Mouse (Mus musculus) embryonic facial prominence, embryonic 12.5 days (tissue): ENCODE data around the gene Nup37. TPM values are rescaled to one million over a fixed set of nuclear protein-coding genes. Genes with fewer than 3 reads are reported as not detected.

Source experiments
- ATAC-seq: fragments of 200-750 bp; cut with Nextera tagmentation; 2 replicates; pipeline ENCODE4 v1.8.0; 2017; ENCODE audit not compliant: insufficient number of reproducible peaks, insufficient read depth, low FRiP score, low TSS enrichment
- H3K27ac ChIP-seq: fragments of 300-500 bp; sonication (generic); 2 replicates; pipeline ENCODE4 v1.5.1; 2016; ENCODE audit warnings: mild to moderate bottlenecking
- H3K27me3 ChIP-seq: fragments of 300-500 bp; sonication (generic); 2 replicates; pipeline ENCODE4 v1.6.1; 2016; ENCODE audit warnings: mild to moderate bottlenecking, moderate library complexity
- H3K36me3 ChIP-seq: fragments of 300-500 bp; sonication (generic); 2 replicates; pipeline ENCODE4 v1.6.1; 2016; ENCODE audit warnings: mild to moderate bottlenecking
- H3K4me1 ChIP-seq: fragments of 300-500 bp; sonication (generic); 2 replicates; pipeline ENCODE4 v1.6.1; 2016
- H3K4me2 ChIP-seq: fragments of 300-500 bp; sonication (generic); replicated peaks from 2 replicates; pipeline ENCODE4 v1.6.1; 2016; ENCODE audit warnings: mild to moderate bottlenecking, moderate library complexity
- H3K4me3 ChIP-seq: fragments of 300-500 bp; sonication (generic); 2 replicates; pipeline ENCODE4 v1.5.1; 2016; ENCODE audit warnings: mild to moderate bottlenecking
- H3K9ac ChIP-seq: fragments of 300-500 bp; sonication (generic); 2 replicates; pipeline ENCODE4 v1.6.1; 2016; ENCODE audit warnings: mild to moderate bottlenecking, moderate library complexity
- H3K9me3 ChIP-seq: fragments of 300-500 bp; sonication (generic); 2 replicates; pipeline ENCODE4 v1.6.1; 2016; ENCODE audit warnings: mild to moderate bottlenecking, moderate library complexity
- WGBS: fragments of 180-500 bp; shearing (Covaris S2); methylation state at CpG from one replicate; pipeline ENCODE4 v1.1.7; 2016; 5-methylcytosine and 5-hydroxymethylcytosine counted together
- polyA plus RNA-seq: library from polyadenylated mRNA; unstranded; fragments of >200 nt; fragmentation: Nextera tagmentation; extraction: Ambion mirVana; gene quantifications from 2 replicates; pipeline ENCODE4 v1.2.1, GENCODE M21; 2016

The Nup37 gene
- polyA plus RNA-seq, 1 experiment from 2014 or later, result 94.3 TPM

- H3K4me3 ChIP-seq, result peak overlapping the region; percentile 63
- no peaks in the 10 kb centered on the region for H3K27me3 ChIP-seq
- WGBS, result 19% methylated on average over 4 of the region's 4 CpGs
- ATAC-seq, result 0 out of 2 replicates have a peak, but pooled peaks have one; percentile 37
- H3K4me2 ChIP-seq, result peak overlapping the region; percentile 56
- no peaks in the 10 kb centered on the region for H3K4me1 ChIP-seq
- peak overlapping the region; percentile 65; the same call in 1 of the 2 replicates for H3K9ac ChIP-seq
- H3K9me3 ChIP-seq, result no peaks in the 10 kb centered on the region
- peaks cover 6% of the 10 kb centered on the region for H3K36me3 ChIP-seq
- no peak overlapping the region for H3K27ac ChIP-seq
Observed at GRCm38 (mm10) chr10:88200541-88200940, 53.7 kb downstream of the Nup37 start.

GRCm38 (mm10) chr10:88200951-88201638 lies 54.3 kb downstream of the Nup37 start, which contains the start of gene Washc3:
Washc3 (plus strand) TSS chr10:88201093.
- Histone ChIP-seq H3K4me2 (peak within 1 kb of the TSS; percentile 56), H3K4me3 (peak within 1 kb of the TSS; percentile 63), H3K27me3 (no peaks in the 10 kb centered on the region), H3K36me3 (peaks cover 6% of the 10 kb centered on the region), H3K4me1 (no peaks in the 10 kb centered on the region), H3K9me3 (no peaks in the 10 kb centered on the region), H3K9ac (peak within 1 kb of the TSS; percentile 65), H3K27ac (peak within 1 kb of the TSS; percentile 77; the same call in 1 of the 2 replicates)
- ATAC-seq, result peak; percentile 99
- whole genome bisulfite sequencing, result 4% methylated on average over 23 of the region's 23 CpGs

GRCm38 (mm10) chr10:88201650-88202049 lies 54.9 kb downstream of the Nup37 start:
- ATAC-seq, result no peak
- H3K4me2 ChIP-seq, result peak overlapping the region; percentile 56
- H3K27ac ChIP-seq, result peak overlapping the region; percentile 77; the same call in 1 of the 2 replicates

GRCm38 (mm10) chr10:88202581-88202980 lies 55.8 kb downstream of the Nup37 start:
- no peak overlapping the region for H3K9ac ChIP-seq
- peaks cover 6% of the 10 kb centered on the region for H3K36me3 ChIP-seq
- H3K27me3 ChIP-seq, result no peaks in the 10 kb centered on the region
- ATAC-seq, result no peak
- H3K4me1 ChIP-seq, result no peaks in the 10 kb centered on the region
- no peak overlapping the region for H3K4me3 ChIP-seq
- no peak overlapping the region for H3K4me2 ChIP-seq
- H3K27ac ChIP-seq, result no peak overlapping the region
- 91% methylated on average over 8 of the region's 8 CpGs for WGBS
- no peaks in the 10 kb centered on the region for H3K9me3 ChIP-seq

More at GRCm38 (mm10) chr10:88201650-88202049, 54.9 kb downstream of the Nup37 start:
- no peaks in the 10 kb centered on the region for H3K4me1 ChIP-seq
- H3K4me3 ChIP-seq, result peak overlapping the region; percentile 63
- peak overlapping the region; percentile 65 for H3K9ac ChIP-seq
- H3K9me3 ChIP-seq, result no peaks in the 10 kb centered on the region
- WGBS, result 75% methylated on average over 13 of the region's 13 CpGs
- no peaks in the 10 kb centered on the region for H3K27me3 ChIP-seq
- H3K36me3 ChIP-seq, result peaks cover 6% of the 10 kb centered on the region

GRCm38 (mm10) chr10:88203236-88203635 lies 56.4 kb downstream of the Nup37 start:
- Histone ChIP-seq H3K9me3 (no peaks in the 10 kb centered on the region), H3K27me3 (no peaks in the 10 kb centered on the region), H3K36me3 (peaks cover 6% of the 10 kb centered on the region), H3K27ac (no peak overlapping the region), H3K9ac (no peak overlapping the region), H3K4me1 (no peaks in the 10 kb centered on the region), H3K4me3 (no peak overlapping the region), H3K4me2 (no peak overlapping the region)
- no peak for ATAC-seq
- 92% methylated on average over 6 of the region's 6 CpGs for WGBS

- Histone ChIP-seq H3K9ac (no peak overlapping the region), H3K4me3 (no peak overlapping the region), H3K4me2 (no peak overlapping the region), H3K4me1 (no peaks in the 10 kb centered on the region), H3K27ac (no peak overlapping the region), H3K27me3 (no peaks in the 10 kb centered on the region), H3K36me3 (peaks cover 7% of the 10 kb centered on the region; the same call in 1 of the 2 replicates), H3K9me3 (no peaks in the 10 kb centered on the region)
- no peak for ATAC-seq
- WGBS, result 77% methylated on average over 5 of the region's 5 CpGs
Observed at GRCm38 (mm10) chr10:88212644-88213043, 65.9 kb downstream of the Nup37 start.

- H3K27me3 ChIP-seq, result no peaks in the 10 kb centered on the region
- H3K9ac ChIP-seq, result no peak overlapping the region
- 93% methylated on average over 20 of the region's 20 CpGs for WGBS
- no peak overlapping the region for H3K4me2 ChIP-seq
- H3K4me3 ChIP-seq, result no peak overlapping the region
- no peaks in the 10 kb centered on the region for H3K4me1 ChIP-seq
- peaks cover 7% of the 10 kb centered on the region; the same call in 1 of the 2 replicates for H3K36me3 ChIP-seq
- H3K27ac ChIP-seq, result no peak overlapping the region
- H3K9me3 ChIP-seq, result no peaks in the 10 kb centered on the region
- no peak for ATAC-seq
Observed at GRCm38 (mm10) chr10:88214800-88215514, 68.2 kb downstream of the Nup37 start.

- Histone ChIP-seq H3K36me3 (peaks cover 12% of the 10 kb centered on the region; the same call in 1 of the 2 replicates), H3K4me3 (no peak overlapping the region), H3K9me3 (no peaks in the 10 kb centered on the region), H3K27me3 (no peaks in the 10 kb centered on the region), H3K9ac (no peak overlapping the region), H3K4me1 (no peaks in the 10 kb centered on the region), H3K27ac (no peak overlapping the region), H3K4me2 (no peak overlapping the region)
- ATAC-seq, result no peak
- WGBS, result 98% methylated on average over 3 of the region's 3 CpGs
Observed at GRCm38 (mm10) chr10:88218161-88218560, 71.4 kb downstream of the Nup37 start.

- Histone ChIP-seq H3K27me3 (no peaks in the 10 kb centered on the region), H3K36me3 (0 out of 2 replicates have a peak, but pooled peaks cover 5% of the 10 kb centered on the region), H3K27ac (no peak overlapping the region), H3K9ac (no peak overlapping the region), H3K4me2 (no peak overlapping the region), H3K4me1 (no peaks in the 10 kb centered on the region), H3K9me3 (no peaks in the 10 kb centered on the region), H3K4me3 (no peak overlapping the region)
- no peak for ATAC-seq
- 70% methylated on average over 5 of the region's 5 CpGs for WGBS
Observed at GRCm38 (mm10) chr10:88221718-88222117, 74.9 kb downstream of the Nup37 start.

- Histone ChIP-seq H3K4me3 (no peak overlapping the region), H3K4me2 (no peak overlapping the region), H3K9ac (no peak overlapping the region), H3K36me3 (0 out of 2 replicates have a peak, but pooled peaks cover 9% of the 10 kb centered on the region), H3K27ac (no peak overlapping the region), H3K9me3 (no peaks in the 10 kb centered on the region), H3K27me3 (no peaks in the 10 kb centered on the region), H3K4me1 (no peaks in the 10 kb centered on the region)
- 91% methylated on average over 5 of the region's 5 CpGs for WGBS
- no peak for ATAC-seq
Observed at GRCm38 (mm10) chr10:88225421-88225820, 78.6 kb downstream of the Nup37 start.

- H3K9ac ChIP-seq, result no peak overlapping the region
- 92% methylated on average over 2 of the region's 2 CpGs for WGBS
- H3K36me3 ChIP-seq, result 0 out of 2 replicates have a peak, but pooled peaks cover 5% of the 10 kb centered on the region
- H3K4me2 ChIP-seq, result no peak overlapping the region
- H3K27ac ChIP-seq, result no peak overlapping the region
- no peaks in the 10 kb centered on the region for H3K27me3 ChIP-seq
- ATAC-seq, result no peak
- H3K4me1 ChIP-seq, result 0 out of 2 replicates have a peak, but pooled peaks cover 5% of the 10 kb centered on the region
- H3K4me3 ChIP-seq, result no peak overlapping the region
- H3K9me3 ChIP-seq, result no peaks in the 10 kb centered on the region
Observed at GRCm38 (mm10) chr10:88227962-88228361, 81.2 kb downstream of the Nup37 start.
